Mouse (Mus musculus) C2C12 (cell line): ENCODE data around the gene Tmcc3. TPM values are rescaled to one million over a fixed set of nuclear protein-coding genes. Genes with fewer than 3 reads are reported as not detected.

Experiments
- H3K27me3 ChIP-seq: one replicate; pipeline ENCODE4 v1.6.1; 2011; ENCODE audit not compliant: control insufficient read depth, insufficient read depth, insufficient read length
- H3K36me3 ChIP-seq: one replicate; pipeline ENCODE4 v1.6.1; 2011; ENCODE audit not compliant: control insufficient read depth, insufficient read depth
- H3K4me3 ChIP-seq: one replicate; pipeline ENCODE4 v1.5.1; 2011; ENCODE audit warnings: mild to moderate bottlenecking, control low read depth; ENCODE audit not compliant: poor library complexity, insufficient read depth, severe bottlenecking
- H3K79me2 ChIP-seq: one replicate; pipeline ENCODE4 v1.6.1; 2011; ENCODE audit not compliant: control insufficient read depth, insufficient read depth
- H3K79me3 ChIP-seq: one replicate; pipeline ENCODE4 v1.6.1; 2011; ENCODE audit warnings: low read depth, control low read depth
- H3ac ChIP-seq: one replicate; pipeline ENCODE3; 2011; ENCODE audit warnings: low read depth; ENCODE audit not compliant: control insufficient read depth, insufficient read length
- CEBPB ChIP-seq: IDR thresholded peaks from one replicate; pipeline ENCODE4 v1.6.1; 2011; ENCODE audit warnings: low read depth, mild to moderate bottlenecking, control low read depth, moderate library complexity
- CTCF ChIP-seq: IDR thresholded peaks from one replicate; pipeline ENCODE4 v1.5.1; 2011; ENCODE audit not compliant: control insufficient read depth, insufficient read depth, insufficient read length
- FOSL1 ChIP-seq: IDR thresholded peaks from one replicate; pipeline ENCODE4 v1.8.0; 2011; ENCODE audit warnings: mild to moderate bottlenecking, low read length; ENCODE audit not compliant: poor library complexity, insufficient read depth, severe bottlenecking
- MAX ChIP-seq: IDR thresholded peaks from one replicate; pipeline ENCODE4 v1.6.1; 2011; ENCODE audit warnings: mild to moderate bottlenecking, control low read depth
- MYOD1 ChIP-seq: IDR thresholded peaks from one replicate; pipeline ENCODE4 v1.6.1; 2011; ENCODE audit warnings: low read depth; ENCODE audit not compliant: control insufficient read depth, insufficient read length
- MYOG ChIP-seq: IDR thresholded peaks from one replicate; pipeline ENCODE4 v1.6.1; 2011; ENCODE audit not compliant: control insufficient read depth, insufficient read length; ENCODE audit errors: extremely low read depth
- USF1 ChIP-seq: IDR thresholded peaks from one replicate; pipeline ENCODE4 v1.6.1; 2011; ENCODE audit warnings: low read depth, mild to moderate bottlenecking, control low read depth, moderate library complexity
- polyA plus RNA-seq: library from polyadenylated mRNA; unstranded; fragments of >200 nt; fragmentation: generic; extraction: Trizol; gene quantifications from one replicate; pipeline ENCODE4 v1.2.1, GENCODE M21; 2012; ENCODE audit warnings: missing spikeins

The Tmcc3 gene
- polyA plus RNA-seq, 1 experiment = 3.5 TPM

DNA sequence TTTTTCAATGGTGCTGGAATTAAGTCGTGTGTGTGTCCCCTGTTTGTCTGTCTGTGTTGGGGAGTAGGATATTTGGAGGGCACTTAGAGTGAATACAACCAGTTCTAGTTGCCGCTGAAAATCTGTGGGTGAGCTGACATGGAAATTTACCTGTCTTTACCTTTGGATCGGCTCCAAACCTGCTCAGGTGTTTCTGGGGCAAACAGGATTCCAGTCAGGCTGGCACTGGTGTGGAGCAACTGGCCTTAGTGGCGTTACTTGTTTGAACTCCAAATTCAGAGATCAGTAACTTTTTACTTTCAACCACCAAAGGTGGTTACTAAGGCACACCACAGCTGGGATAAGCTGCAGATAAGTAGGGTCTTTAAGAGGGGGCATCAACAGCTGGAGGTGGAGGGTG is 1.4 kb downstream of the Tmcc3 start:
- Histone ChIP-seq H3K4me3 (no peak overlapping the region), H3K27me3 (peaks cover 14% of the 10 kb centered on the region), H3K36me3 (no peaks in the 10 kb centered on the region), H3ac (no peak overlapping the region), H3K79me2 (no peaks in the 10 kb centered on the region), H3K79me3 (no peaks in the 10 kb centered on the region)
- TF ChIP-seq CTCF (no peak), MYOG (no peak), USF1 (no peak), MAX (no peak), CEBPB (no peak), FOSL1 (no peak), MYOD1 (no peak)

DNA sequence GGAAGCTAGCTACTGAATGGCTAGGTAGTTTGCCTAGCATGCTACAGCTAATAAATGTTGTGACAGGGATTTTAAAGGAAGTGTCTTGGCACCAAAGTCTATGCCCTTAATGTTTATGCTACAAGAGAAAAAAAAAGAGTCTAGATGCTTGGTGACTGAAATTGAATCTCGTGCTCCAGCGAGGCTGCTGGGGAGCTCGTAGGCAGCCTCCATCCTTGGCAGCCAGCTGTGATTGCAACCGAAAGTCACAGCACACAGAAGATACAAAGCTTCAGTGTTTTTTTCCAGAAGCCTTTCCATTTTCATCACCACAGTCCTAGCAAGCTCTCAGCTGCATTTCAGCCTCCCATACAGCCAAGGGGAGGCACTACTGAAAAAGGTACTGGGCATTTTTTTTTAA is 6.8 kb downstream of the Tmcc3 start:
- no peak for TF ChIP-seq FOSL1
- TF ChIP-seq CTCF = no peak
- TF ChIP-seq MAX = no peak
- TF ChIP-seq MYOD1 = no peak
- no peak for TF ChIP-seq MYOG
- TF ChIP-seq USF1 = no peak
- Histone ChIP-seq H3K4me3 (no peak overlapping the region), H3K36me3 (no peaks in the 10 kb centered on the region), H3K79me2 (no peaks in the 10 kb centered on the region), H3K79me3 (no peaks in the 10 kb centered on the region), H3ac (no peak overlapping the region), H3K27me3 (no peaks in the 10 kb centered on the region)

DNA sequence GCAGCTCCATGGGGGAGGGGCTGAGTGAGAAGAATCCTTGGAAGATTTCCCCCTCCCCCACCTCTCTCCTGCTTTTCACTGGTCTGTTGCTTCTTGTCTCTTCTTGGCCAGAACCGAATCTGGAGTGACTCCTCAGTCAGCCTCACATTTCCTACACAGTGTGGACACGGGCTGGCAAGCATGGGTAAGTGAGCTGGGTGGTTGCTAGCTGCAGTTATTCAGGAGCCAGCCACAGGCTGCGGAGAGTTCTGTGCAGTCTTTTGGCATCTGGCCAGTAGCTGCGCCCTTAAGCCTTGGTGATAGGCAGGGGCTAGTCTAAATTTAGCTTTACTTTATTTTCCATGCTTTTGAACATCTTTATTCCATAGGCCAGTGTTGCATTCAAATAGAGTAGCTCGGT is 18.2 kb downstream of the Tmcc3 start:
- H3K79me3 ChIP-seq = no peaks in the 10 kb centered on the region
- TF ChIP-seq MYOG = no peak
- no peak for TF ChIP-seq MYOD1
- no peak for TF ChIP-seq CEBPB
- TF ChIP-seq USF1 = no peak
- TF ChIP-seq MAX = no peak
- no peak for TF ChIP-seq FOSL1
- no peak for TF ChIP-seq CTCF

DNA sequence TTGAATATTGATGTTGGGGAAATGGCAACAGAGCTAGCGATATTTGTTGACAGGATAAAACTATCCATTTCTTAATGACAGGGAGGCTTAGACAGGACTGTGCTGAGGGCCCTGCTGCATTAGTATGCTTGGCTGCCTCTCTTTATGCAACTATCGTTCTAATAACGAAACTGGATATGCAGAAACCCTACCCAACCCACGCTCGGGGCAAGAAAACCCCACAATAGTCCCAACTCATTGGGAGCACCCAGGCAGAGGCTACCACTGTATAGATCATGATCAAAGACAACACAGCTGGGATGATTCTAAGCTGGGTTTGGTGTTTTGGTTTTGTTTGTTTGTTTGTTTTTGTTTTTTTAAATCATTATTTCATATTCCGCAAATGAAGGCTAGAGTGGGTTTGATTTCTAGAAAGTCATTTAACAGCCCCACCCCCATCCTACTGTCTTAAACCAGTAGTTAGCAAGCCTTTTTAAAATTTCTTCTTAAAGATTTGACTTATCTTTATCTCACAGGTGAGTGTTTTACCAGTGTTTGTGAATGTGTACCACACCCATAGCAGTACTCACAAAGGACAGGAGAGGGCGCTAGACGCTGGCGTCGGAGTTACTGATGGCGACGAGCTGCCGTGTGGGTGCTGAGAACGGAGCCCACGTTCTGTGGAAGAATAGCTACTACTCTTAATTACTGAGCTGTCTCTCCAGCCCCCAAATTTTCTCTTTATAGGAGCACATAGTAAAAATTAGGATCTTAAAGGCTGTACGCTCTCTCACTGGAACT is 20.8 kb downstream of the Tmcc3 start:
- no peaks in the 10 kb centered on the region for H3K36me3 ChIP-seq
- TF ChIP-seq CEBPB (no peak), FOSL1 (no peak), MAX (no peak), USF1 (no peak), MYOD1 (no peak), CTCF (no peak), MYOG (no peak)

More for the DNA sequence above, 18.2 kb downstream of the Tmcc3 start:
- Histone ChIP-seq H3K27me3 (no peaks in the 10 kb centered on the region), H3K79me2 (no peaks in the 10 kb centered on the region), H3K4me3 (no peak overlapping the region), H3K36me3 (no peaks in the 10 kb centered on the region), H3ac (no peak overlapping the region)

DNA sequence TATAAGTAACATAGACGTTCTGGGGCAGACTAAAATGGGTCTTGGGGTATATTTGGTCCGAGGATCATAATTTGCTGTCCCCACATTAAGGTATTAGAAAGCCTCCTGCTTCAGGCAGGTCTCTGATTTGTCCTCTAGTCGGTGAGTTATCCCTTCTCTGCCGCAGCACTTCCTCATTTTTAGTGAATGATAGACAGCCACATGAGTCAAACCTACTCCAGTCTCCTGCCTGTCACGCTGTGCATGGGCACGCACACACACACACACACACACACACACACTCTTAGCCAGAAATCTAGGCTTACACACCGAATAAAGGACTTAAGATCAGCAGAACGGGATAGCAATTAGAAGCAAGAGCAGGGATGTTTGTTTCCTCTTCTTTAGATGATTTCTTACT is 21.6 kb downstream of the Tmcc3 start:
- Histone ChIP-seq H3K36me3 (no peaks in the 10 kb centered on the region), H3ac (no peak overlapping the region), H3K27me3 (no peaks in the 10 kb centered on the region), H3K79me2 (no peaks in the 10 kb centered on the region), H3K4me3 (no peak overlapping the region), H3K79me3 (no peaks in the 10 kb centered on the region)
- TF ChIP-seq CEBPB = no peak
- no peak for TF ChIP-seq MAX
- TF ChIP-seq FOSL1 = no peak
- no peak for TF ChIP-seq MYOD1
- TF ChIP-seq CTCF = no peak
- no peak for TF ChIP-seq MYOG
- TF ChIP-seq USF1 = no peak

More for the DNA sequence above, 20.8 kb downstream of the Tmcc3 start:
- no peaks in the 10 kb centered on the region for H3K79me2 ChIP-seq
- H3K27me3 ChIP-seq = no peaks in the 10 kb centered on the region
- no peak overlapping the region for H3ac ChIP-seq
- H3K79me3 ChIP-seq = no peaks in the 10 kb centered on the region
- no peak overlapping the region for H3K4me3 ChIP-seq

DNA sequence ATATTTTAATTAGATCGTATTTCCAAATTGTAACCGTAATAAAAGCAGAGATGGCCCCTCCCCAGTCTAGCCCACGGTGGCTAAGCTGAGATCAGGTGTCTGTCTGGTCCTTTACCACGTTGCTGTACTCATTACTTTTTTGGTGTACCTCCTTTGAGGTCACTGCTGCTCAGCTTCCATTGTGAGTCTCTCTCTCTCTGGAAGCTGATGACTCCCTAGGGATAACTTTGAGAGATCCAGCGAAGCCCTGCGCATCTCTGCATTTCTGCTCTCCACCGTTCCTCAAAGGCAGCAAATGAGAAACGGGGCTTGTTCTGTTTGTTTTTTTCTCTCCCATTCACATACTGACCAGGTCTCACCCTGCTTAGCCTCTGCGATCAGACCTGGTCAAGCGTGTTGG is 23.3 kb downstream of the Tmcc3 start:
- Histone ChIP-seq H3K27me3 (no peaks in the 10 kb centered on the region), H3K79me2 (no peaks in the 10 kb centered on the region), H3K79me3 (no peaks in the 10 kb centered on the region), H3K4me3 (no peak overlapping the region), H3K36me3 (no peaks in the 10 kb centered on the region), H3ac (no peak overlapping the region)
- TF ChIP-seq MYOG = no peak
- TF ChIP-seq USF1 = no peak
- TF ChIP-seq CEBPB = no peak
- TF ChIP-seq FOSL1 = no peak
- no peak for TF ChIP-seq CTCF
- TF ChIP-seq MAX = no peak
- TF ChIP-seq MYOD1 = no peak
